Mouse (Mus musculus): ENCODE measurements around the gene Lpxn.

- TF ChIP-seq POLR2AphosphoS2 (IDR thresholded peaks at IDR 0.05; ENCODE audit: insufficient read length, low read depth): no peak
- no peak for TF ChIP-seq POLR2A (IDR thresholded peaks at IDR 0.05; ENCODE audit: insufficient read length, low read depth)
- no peak for TF ChIP-seq TCF12 (IDR thresholded peaks at IDR 0.05; ENCODE audit: insufficient read depth, poor library complexity, severe bottlenecking)
- TF ChIP-seq CEBPB (IDR thresholded peaks at IDR 0.05; ENCODE audit: insufficient read depth, poor library complexity, severe bottlenecking): no peak
These were observed 17.9 kb downstream of the Lpxn start for GRCm38 (mm10) chr19:12813883-12814282.
